Mouse (Mus musculus) intestine, embryonic 16.5 days (tissue): ENCODE measurements at regions not wholly inside any gene's neighbourhood (a gene's known extent, or its start where the extent isn't known, plus 50 kb on each side); places are given as distances from the start of the nearest gene placed in this dataset.

Experiments
- ATAC-seq: fragments of 200-750 bp; cut with Nextera tagmentation; 2 replicates; pipeline ENCODE4 v1.8.0; 2017; ENCODE audit warnings: moderate TSS enrichment, moderate library complexity
- H3K27ac ChIP-seq: fragments of 300-500 bp; sonication (generic); 2 replicates; pipeline ENCODE4 v1.5.1; 2014; ENCODE audit warnings: mild to moderate bottlenecking, low read length
- H3K27me3 ChIP-seq: fragments of 300-500 bp; sonication (generic); replicated peaks from 2 replicates; pipeline ENCODE4 v1.6.1; 2014; ENCODE audit warnings: low read length, control low read depth, mixed read lengths; ENCODE audit not compliant: control insufficient read depth, insufficient read depth
- H3K36me3 ChIP-seq: fragments of 300-500 bp; sonication (generic); 2 replicates; pipeline ENCODE4 v1.6.1; 2014; ENCODE audit warnings: low read length, control low read depth; ENCODE audit not compliant: control insufficient read depth, insufficient read depth
- H3K4me1 ChIP-seq: fragments of 300-500 bp; sonication (generic); 2 replicates; pipeline ENCODE4 v1.6.1; 2014; ENCODE audit warnings: low read length, control low read depth, mixed read lengths; ENCODE audit not compliant: control insufficient read depth, insufficient read depth
- H3K4me2 ChIP-seq: fragments of 300-500 bp; sonication (generic); 2 replicates; pipeline ENCODE4 v1.6.1; 2014; ENCODE audit warnings: low read depth, low read length, control low read depth
- H3K4me3 ChIP-seq: fragments of 300-500 bp; sonication (generic); 2 replicates; pipeline ENCODE4 v1.5.1; 2014; ENCODE audit warnings: mild to moderate bottlenecking, low read length
- H3K9ac ChIP-seq: fragments of 300-500 bp; sonication (generic); 2 replicates; pipeline ENCODE4 v1.6.1; 2014; ENCODE audit warnings: low read depth, low read length
- H3K9me3 ChIP-seq: fragments of 300-500 bp; sonication (generic); 2 replicates; pipeline ENCODE4 v1.6.1; 2016; ENCODE audit warnings: low read length, control low read depth; ENCODE audit not compliant: control insufficient read depth
- WGBS: fragments of 180-500 bp; shearing (Covaris S2); extraction: QIAGEN DNeasy Blood & Tissue Kit; methylation state at CpG from one replicate; pipeline ENCODE4 v1.1.7; 2014; 5-methylcytosine and 5-hydroxymethylcytosine counted together

- no peak for ATAC-seq
- 89% methylated on average over 2 of the region's 2 CpGs for WGBS
- Histone ChIP-seq H3K9ac (no peak overlapping the region), H3K9me3 (no peaks in the 10 kb centered on the region), H3K4me1 (no peaks in the 10 kb centered on the region), H3K27me3 (no peaks in the 10 kb centered on the region), H3K4me2 (no peak overlapping the region), H3K4me3 (no peak overlapping the region), H3K27ac (no peak overlapping the region), H3K36me3 (no peaks in the 10 kb centered on the region)
These were observed 1348.1 kb upstream of the Gm7489 start for GRCm38 (mm10) chr15:52536594-52536993.

DNA sequence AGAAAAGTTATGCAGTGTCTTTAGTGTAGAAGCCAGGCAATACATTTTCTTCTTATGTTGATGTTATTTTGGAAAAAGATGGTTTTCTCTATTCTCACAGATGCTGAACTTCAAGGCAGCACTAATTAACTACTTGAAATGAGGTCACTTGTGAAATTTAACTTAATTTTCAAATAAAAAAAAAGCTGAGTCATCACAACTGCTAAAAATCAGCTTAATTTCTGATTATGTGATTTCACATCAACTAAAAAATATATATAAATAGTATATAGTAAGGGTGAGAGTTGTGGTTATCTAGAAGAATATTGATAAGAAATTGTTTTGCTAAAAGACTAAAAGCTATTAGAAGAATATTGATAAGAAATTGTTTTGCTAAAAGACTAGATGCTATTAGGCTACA lies 1326.0 kb upstream of the Gm7489 start:
- H3K4me3 ChIP-seq, result no peak overlapping the region
- ATAC-seq, result no peak
- no peaks in the 10 kb centered on the region for H3K9me3 ChIP-seq

DNA sequence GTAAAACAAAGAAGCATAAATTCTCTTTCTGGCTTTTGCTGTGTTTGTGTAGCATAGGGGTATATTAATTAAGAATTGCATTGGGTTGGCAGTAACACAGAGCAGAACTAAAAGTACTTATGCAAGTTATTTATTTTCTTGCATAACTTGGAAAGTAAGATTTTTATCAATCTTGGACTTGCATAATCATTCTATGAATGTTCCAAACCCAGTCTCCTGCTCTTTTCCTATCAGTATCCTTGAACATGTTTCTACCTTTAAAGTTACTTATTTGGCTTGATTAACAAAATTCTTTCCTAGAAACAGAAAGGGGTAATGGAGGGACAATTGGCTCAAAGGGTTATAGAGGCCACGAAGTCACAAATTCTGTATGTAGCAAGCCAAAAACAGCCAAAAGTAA lies 1320.6 kb upstream of the Gm7489 start:
- no peaks in the 10 kb centered on the region for H3K9me3 ChIP-seq
- H3K4me1 ChIP-seq, result no peaks in the 10 kb centered on the region
- H3K27me3 ChIP-seq, result no peaks in the 10 kb centered on the region
- no peak for ATAC-seq
- 91% methylated on average over 1 of the region's 1 CpGs for WGBS
- H3K9ac ChIP-seq, result no peak overlapping the region
- H3K36me3 ChIP-seq, result no peaks in the 10 kb centered on the region
- H3K4me2 ChIP-seq, result no peak overlapping the region
- H3K4me3 ChIP-seq, result no peak overlapping the region
- H3K27ac ChIP-seq, result no peak overlapping the region

More for the DNA sequence above, 1326.0 kb upstream of the Gm7489 start:
- no peaks in the 10 kb centered on the region for H3K4me1 ChIP-seq
- no peaks in the 10 kb centered on the region for H3K27me3 ChIP-seq
- H3K36me3 ChIP-seq, result no peaks in the 10 kb centered on the region
- no peak overlapping the region for H3K4me2 ChIP-seq
- no peak overlapping the region for H3K27ac ChIP-seq
- no peak overlapping the region for H3K9ac ChIP-seq

- no peak for ATAC-seq
- Histone ChIP-seq H3K9ac (no peak overlapping the region), H3K36me3 (no peaks in the 10 kb centered on the region), H3K27me3 (no peaks in the 10 kb centered on the region), H3K4me2 (no peak overlapping the region), H3K4me3 (no peak overlapping the region), H3K27ac (no peak overlapping the region), H3K4me1 (no peaks in the 10 kb centered on the region), H3K9me3 (no peaks in the 10 kb centered on the region)
- WGBS, result 82% methylated on average over 5 of the region's 5 CpGs
These were observed 1319.3 kb upstream of the Gm7489 start for GRCm38 (mm10) chr15:52565449-52565851.

- Histone ChIP-seq H3K4me3 (no peak overlapping the region), H3K9ac (no peak overlapping the region), H3K9me3 (no peaks in the 10 kb centered on the region), H3K36me3 (no peaks in the 10 kb centered on the region), H3K4me2 (no peak overlapping the region), H3K27ac (no peak overlapping the region), H3K27me3 (no peaks in the 10 kb centered on the region), H3K4me1 (no peaks in the 10 kb centered on the region)
- no peak for ATAC-seq
- WGBS, result 98% methylated on average over 1 of the region's 1 CpGs
These were observed 1314.5 kb upstream of the Gm7489 start for GRCm38 (mm10) chr15:52570256-52570655.

- Histone ChIP-seq H3K4me3 (no peak overlapping the region), H3K9me3 (no peaks in the 10 kb centered on the region), H3K27ac (no peak overlapping the region), H3K36me3 (no peaks in the 10 kb centered on the region), H3K27me3 (no peaks in the 10 kb centered on the region), H3K4me1 (no peaks in the 10 kb centered on the region), H3K9ac (no peak overlapping the region), H3K4me2 (no peak overlapping the region)
- no peak for ATAC-seq
- WGBS, result 93% methylated on average over 2 of the region's 2 CpGs
These were observed 1307.1 kb upstream of the Gm7489 start for GRCm38 (mm10) chr15:52577614-52578013.

- Histone ChIP-seq H3K4me2 (no peak overlapping the region), H3K9me3 (no peaks in the 10 kb centered on the region), H3K27me3 (no peaks in the 10 kb centered on the region), H3K36me3 (no peaks in the 10 kb centered on the region), H3K9ac (no peak overlapping the region), H3K4me1 (no peaks in the 10 kb centered on the region), H3K27ac (no peak overlapping the region), H3K4me3 (no peak overlapping the region)
- 36% methylated on average over 4 of the region's 4 CpGs for WGBS
- no peak for ATAC-seq
These were observed 1295.3 kb upstream of the Gm7489 start for GRCm38 (mm10) chr15:52589391-52589790.

DNA sequence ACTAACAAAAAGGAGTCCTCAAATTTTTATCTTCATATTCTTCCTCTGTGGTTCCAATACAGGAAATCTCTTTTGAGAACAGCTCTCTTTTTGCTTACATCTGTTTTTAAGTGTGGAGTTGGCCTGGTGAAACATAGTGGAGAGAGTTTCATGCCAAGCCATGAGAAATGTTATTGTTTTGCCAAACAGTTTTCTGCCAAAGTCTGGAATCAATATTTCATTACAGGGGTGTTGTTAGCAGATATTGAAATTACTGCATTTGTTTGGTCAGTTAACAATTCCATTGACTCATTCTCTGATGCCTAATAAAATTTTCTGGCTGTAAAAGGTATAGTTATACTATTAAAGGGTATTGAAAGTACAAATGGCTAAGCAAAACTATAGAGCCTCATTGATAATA lies 1285.2 kb upstream of the Gm7489 start:
- no peak overlapping the region for H3K4me3 ChIP-seq
- no peaks in the 10 kb centered on the region for H3K27me3 ChIP-seq
- no peak overlapping the region for H3K9ac ChIP-seq
- H3K27ac ChIP-seq, result no peak overlapping the region
- no peak overlapping the region for H3K4me2 ChIP-seq
- no peaks in the 10 kb centered on the region for H3K9me3 ChIP-seq
- H3K36me3 ChIP-seq, result no peaks in the 10 kb centered on the region
- ATAC-seq, result no peak
- no peaks in the 10 kb centered on the region for H3K4me1 ChIP-seq

- H3K9me3 ChIP-seq, result no peaks in the 10 kb centered on the region
- no peak for ATAC-seq
- H3K27me3 ChIP-seq, result no peaks in the 10 kb centered on the region
- H3K36me3 ChIP-seq, result no peaks in the 10 kb centered on the region
- no peak overlapping the region for H3K4me3 ChIP-seq
- no peak overlapping the region for H3K4me2 ChIP-seq
- no peak overlapping the region for H3K27ac ChIP-seq
- H3K9ac ChIP-seq, result no peak overlapping the region
- H3K4me1 ChIP-seq, result no peaks in the 10 kb centered on the region
- WGBS, result 67% methylated on average over 2 of the region's 2 CpGs
These were observed 1284.7 kb upstream of the Gm7489 start for GRCm38 (mm10) chr15:52599957-52600356.

DNA sequence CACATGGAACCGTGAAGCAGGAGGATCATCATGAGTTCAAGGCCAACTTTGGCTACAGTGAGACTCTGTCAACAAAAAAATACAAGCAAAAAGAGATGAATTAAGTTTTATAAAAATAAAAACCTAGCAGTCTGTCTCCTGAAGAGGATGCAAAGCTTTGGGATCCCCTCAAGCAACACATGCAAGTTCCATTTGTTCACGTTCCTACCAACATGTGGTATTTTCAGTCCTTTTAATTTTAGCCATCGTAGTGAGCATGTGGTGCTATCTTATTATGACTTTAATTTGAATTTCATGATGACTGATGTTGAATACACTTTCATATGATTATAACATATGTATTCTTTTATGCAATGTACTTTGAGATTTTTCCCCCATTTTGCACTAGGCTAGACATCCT lies 1244.9 kb upstream of the Gm7489 start:
- Histone ChIP-seq H3K27me3 (no peaks in the 10 kb centered on the region), H3K9ac (no peak overlapping the region), H3K36me3 (no peaks in the 10 kb centered on the region), H3K4me3 (no peak overlapping the region), H3K9me3 (no peaks in the 10 kb centered on the region), H3K27ac (no peak overlapping the region), H3K4me2 (no peak overlapping the region), H3K4me1 (no peaks in the 10 kb centered on the region)
- no peak for ATAC-seq
- 88% methylated on average over 3 of the region's 3 CpGs for WGBS
